Mouse (Mus musculus): ENCODE data around the gene Kif26b. TPM values are rescaled to one million over a fixed set of nuclear protein-coding genes. Genes with fewer than 3 reads are reported as not detected.

The Kif26b gene
- polyA plus RNA-seq, 1 experiment from 2014 or later, result 23.7 TPM

- ATAC-seq (ENCODE audit: insufficient number of reproducible peaks, low FRiP score, low TSS enrichment, low read depth), result no peak
- H3K27ac ChIP-seq (replicated peaks; ENCODE audit: low read depth, low read length), result no peak overlapping the region
- no peak overlapping the region for H3K4me3 ChIP-seq (ENCODE audit: low read depth, low read length)
- no peak for DNase-seq (ENCODE audit: low spot score)
- H3K9me3 ChIP-seq (ENCODE audit: control insufficient read depth, low read length), result no peaks in the 10 kb centered on the region
- no peak overlapping the region for H3K9ac ChIP-seq (ENCODE audit: low read length)
- peaks cover 16% of the 10 kb centered on the region; the same call in 1 of the 2 replicates for H3K4me1 ChIP-seq (ENCODE audit: control insufficient read depth, insufficient read depth, low read length)
- no peaks in the 10 kb centered on the region for H3K27me3 ChIP-seq (ENCODE audit: control insufficient read depth, insufficient read depth, low read length)
- no peak overlapping the region for H3K4me2 ChIP-seq (ENCODE audit: low read depth, severe bottlenecking)
- no peaks in the 10 kb centered on the region for H3K36me3 ChIP-seq (ENCODE audit: control insufficient read depth, insufficient read depth, low read length)
- 81% methylated on average over 7 of the region's 7 CpGs for WGBS
These were observed 138.9 kb downstream of the Kif26b start for GRCm38 (mm10) chr1:178667808-178668207.

GRCm38 (mm10) chr1:178668907-178669306 is 140.0 kb downstream of the Kif26b start:
- H3K9ac ChIP-seq (ENCODE audit: low read length), result no peak overlapping the region
- no peaks in the 10 kb centered on the region for H3K9me3 ChIP-seq (ENCODE audit: control insufficient read depth, low read length)
- ATAC-seq (ENCODE audit: insufficient number of reproducible peaks, low FRiP score, low TSS enrichment, low read depth) (no peak), DNase-seq (ENCODE audit: low spot score) (no peak)
- H3K4me3 ChIP-seq (ENCODE audit: low read depth, low read length), result no peak overlapping the region
- no peaks in the 10 kb centered on the region for H3K36me3 ChIP-seq (ENCODE audit: control insufficient read depth, insufficient read depth, low read length)
- no peaks in the 10 kb centered on the region for H3K27me3 ChIP-seq (ENCODE audit: control insufficient read depth, insufficient read depth, low read length)
- no peak overlapping the region for H3K4me2 ChIP-seq (ENCODE audit: low read depth, severe bottlenecking)
- H3K4me1 ChIP-seq (ENCODE audit: control insufficient read depth, insufficient read depth, low read length), result peaks cover 16% of the 10 kb centered on the region; the same call in 1 of the 2 replicates
- H3K27ac ChIP-seq (replicated peaks; ENCODE audit: low read depth, low read length), result no peak overlapping the region
- 84% methylated on average over 4 of the region's 4 CpGs for WGBS

GRCm38 (mm10) chr1:178673051-178673450 is 144.1 kb downstream of the Kif26b start:
- Histone ChIP-seq H3K4me2 (ENCODE audit: low read depth, severe bottlenecking) (no peak overlapping the region), H3K27me3 (ENCODE audit: control insufficient read depth, insufficient read depth, low read length) (no peaks in the 10 kb centered on the region), H3K36me3 (ENCODE audit: control insufficient read depth, insufficient read depth, low read length) (no peaks in the 10 kb centered on the region), H3K4me1 (ENCODE audit: control insufficient read depth, insufficient read depth, low read length) (peaks cover 12% of the 10 kb centered on the region), H3K9me3 (ENCODE audit: control insufficient read depth, low read length) (no peaks in the 10 kb centered on the region), H3K9ac (ENCODE audit: low read length) (no peak overlapping the region), H3K4me3 (ENCODE audit: low read depth, low read length) (no peak overlapping the region), H3K27ac (replicated peaks; ENCODE audit: low read depth, low read length) (no peak overlapping the region)
- DNase-seq (ENCODE audit: low spot score), result no peak
- WGBS, result 21% methylated on average over 7 of the region's 7 CpGs
- ATAC-seq (ENCODE audit: insufficient number of reproducible peaks, low FRiP score, low TSS enrichment, low read depth), result no peak

GRCm38 (mm10) chr1:178673506-178673905 is 144.6 kb downstream of the Kif26b start:
- H3K36me3 ChIP-seq (ENCODE audit: control insufficient read depth, insufficient read depth, low read length), result no peaks in the 10 kb centered on the region
- DNase-seq (ENCODE audit: low spot score) (no peak), ATAC-seq (ENCODE audit: insufficient number of reproducible peaks, low FRiP score, low TSS enrichment, low read depth) (no peak)
- WGBS, result 71% methylated on average over 2 of the region's 2 CpGs
- H3K4me2 ChIP-seq (ENCODE audit: low read depth, severe bottlenecking), result no peak overlapping the region
- H3K4me3 ChIP-seq (ENCODE audit: low read depth, low read length), result no peak overlapping the region
- no peaks in the 10 kb centered on the region for H3K27me3 ChIP-seq (ENCODE audit: control insufficient read depth, insufficient read depth, low read length)
- H3K9me3 ChIP-seq (ENCODE audit: control insufficient read depth, low read length), result no peaks in the 10 kb centered on the region
- H3K27ac ChIP-seq (replicated peaks; ENCODE audit: low read depth, low read length), result no peak overlapping the region
- no peak overlapping the region for H3K9ac ChIP-seq (ENCODE audit: low read length)
- peaks cover 12% of the 10 kb centered on the region for H3K4me1 ChIP-seq (ENCODE audit: control insufficient read depth, insufficient read depth, low read length)

- Histone ChIP-seq H3K4me1 (ENCODE audit: control insufficient read depth, insufficient read depth, low read length) (peaks cover 12% of the 10 kb centered on the region), H3K4me3 (ENCODE audit: low read depth, low read length) (no peak overlapping the region), H3K9me3 (ENCODE audit: control insufficient read depth, low read length) (no peaks in the 10 kb centered on the region), H3K9ac (ENCODE audit: low read length) (no peak overlapping the region), H3K36me3 (ENCODE audit: control insufficient read depth, insufficient read depth, low read length) (no peaks in the 10 kb centered on the region), H3K27me3 (ENCODE audit: control insufficient read depth, insufficient read depth, low read length) (no peaks in the 10 kb centered on the region), H3K4me2 (ENCODE audit: low read depth, severe bottlenecking) (no peak overlapping the region), H3K27ac (replicated peaks; ENCODE audit: low read depth, low read length) (no peak overlapping the region)
- no peak for ATAC-seq (ENCODE audit: insufficient number of reproducible peaks, low FRiP score, low TSS enrichment, low read depth)
- 91% methylated on average over 3 of the region's 3 CpGs for WGBS
- DNase-seq (ENCODE audit: low spot score), result no peak
These were observed 146.8 kb downstream of the Kif26b start for GRCm38 (mm10) chr1:178675542-178676252.

- no peak for DNase-seq (ENCODE audit: low spot score)
- WGBS, result 11% methylated on average over 12 of the region's 12 CpGs
- peaks cover 9% of the 10 kb centered on the region for H3K4me1 ChIP-seq (ENCODE audit: control insufficient read depth, insufficient read depth, low read length)
- H3K27me3 ChIP-seq (ENCODE audit: control insufficient read depth, insufficient read depth, low read length), result no peaks in the 10 kb centered on the region
- no peak overlapping the region for H3K4me2 ChIP-seq (ENCODE audit: low read depth, severe bottlenecking)
- no peak overlapping the region for H3K27ac ChIP-seq (replicated peaks; ENCODE audit: low read depth, low read length)
- no peak; the same call in 1 of the 2 replicates for ATAC-seq (ENCODE audit: insufficient number of reproducible peaks, low FRiP score, low TSS enrichment, low read depth)
- no peaks in the 10 kb centered on the region for H3K36me3 ChIP-seq (ENCODE audit: control insufficient read depth, insufficient read depth, low read length)
- no peak overlapping the region for H3K4me3 ChIP-seq (ENCODE audit: low read depth, low read length)
- H3K9ac ChIP-seq (ENCODE audit: low read length), result no peak overlapping the region
- H3K9me3 ChIP-seq (ENCODE audit: control insufficient read depth, low read length), result no peaks in the 10 kb centered on the region
These were observed 148.2 kb downstream of the Kif26b start for GRCm38 (mm10) chr1:178677160-178677559.

- Histone ChIP-seq H3K9me3 (ENCODE audit: control insufficient read depth, low read length) (no peaks in the 10 kb centered on the region), H3K36me3 (ENCODE audit: control insufficient read depth, insufficient read depth, low read length) (no peaks in the 10 kb centered on the region), H3K4me2 (ENCODE audit: low read depth, severe bottlenecking) (no peak overlapping the region), H3K4me3 (ENCODE audit: low read depth, low read length) (no peak overlapping the region), H3K27me3 (ENCODE audit: control insufficient read depth, insufficient read depth, low read length) (no peaks in the 10 kb centered on the region), H3K9ac (ENCODE audit: low read length) (no peak overlapping the region), H3K4me1 (ENCODE audit: control insufficient read depth, insufficient read depth, low read length) (peaks cover 9% of the 10 kb centered on the region), H3K27ac (replicated peaks; ENCODE audit: low read depth, low read length) (no peak overlapping the region)
- no peak for DNase-seq (ENCODE audit: low spot score)
- 76% methylated on average over 4 of the region's 4 CpGs for WGBS
- ATAC-seq (ENCODE audit: insufficient number of reproducible peaks, low FRiP score, low TSS enrichment, low read depth), result no peak
These were observed 148.8 kb downstream of the Kif26b start for GRCm38 (mm10) chr1:178677630-178678221.

- no peaks in the 10 kb centered on the region for H3K27me3 ChIP-seq (ENCODE audit: control insufficient read depth, insufficient read depth, low read length)
- WGBS, result 64% methylated on average over 10 of the region's 10 CpGs
- H3K36me3 ChIP-seq (ENCODE audit: control insufficient read depth, insufficient read depth, low read length), result no peaks in the 10 kb centered on the region
- ATAC-seq (ENCODE audit: insufficient number of reproducible peaks, low FRiP score, low TSS enrichment, low read depth) (no peak), DNase-seq (ENCODE audit: low spot score) (no peak)
- H3K9ac ChIP-seq (ENCODE audit: low read length), result no peak overlapping the region
- no peak overlapping the region for H3K4me3 ChIP-seq (ENCODE audit: low read depth, low read length)
- H3K9me3 ChIP-seq (ENCODE audit: control insufficient read depth, low read length), result no peaks in the 10 kb centered on the region
- no peak overlapping the region for H3K4me2 ChIP-seq (ENCODE audit: low read depth, severe bottlenecking)
- H3K4me1 ChIP-seq (ENCODE audit: control insufficient read depth, insufficient read depth, low read length), result 0 out of 2 replicates have a peak, but pooled peaks cover 2% of the 10 kb centered on the region
- H3K27ac ChIP-seq (replicated peaks; ENCODE audit: low read depth, low read length), result no peak overlapping the region
These were observed 154.7 kb downstream of the Kif26b start for GRCm38 (mm10) chr1:178683631-178684030.

Measured in limb, embryonic 11.5 days (tissue).